Mouse (Mus musculus): ENCODE results near the gene Fam169b. TPM values are rescaled to one million over a fixed set of nuclear protein-coding genes. Genes with fewer than 3 reads are reported as not detected.
A peak's percentile ranks its signal among the peaks of the same experiment; 100 is the strongest.

Gene Fam169b
- polyA plus RNA-seq, 2 experiments from 2014 or later: 124 to 148 TPM

GRCm38 (mm10) chr7:68320078-68320810 lies 46.6 kb downstream of the Fam169b start:
- ATAC-seq: peak; percentile 35

- ATAC-seq: peak; percentile 80
These were observed 49.4 kb downstream of the Fam169b start for GRCm38 (mm10) chr7:68323051-68323450.

GRCm38 (mm10) chr7:68326190-68326722 lies 52.6 kb downstream of the Fam169b start:
- no peak for ATAC-seq

- ATAC-seq: peak; percentile 78
These were observed 55.4 kb downstream of the Fam169b start for GRCm38 (mm10) chr7:68329000-68329399.

- ATAC-seq: no peak
These were observed 59.2 kb downstream of the Fam169b start for GRCm38 (mm10) chr7:68332799-68333198.

GRCm38 (mm10) chr7:68337080-68337781 lies 63.6 kb downstream of the Fam169b start:
- peak; percentile 11 for ATAC-seq

- no peak for ATAC-seq
These were observed 65.0 kb downstream of the Fam169b start for GRCm38 (mm10) chr7:68338680-68339079.

- ATAC-seq: no peak
These were observed 70.9 kb downstream of the Fam169b start for GRCm38 (mm10) chr7:68344561-68344960.

- no peak for ATAC-seq
These were observed 72.3 kb downstream of the Fam169b start for GRCm38 (mm10) chr7:68345963-68346362.

- no peak for ATAC-seq
These were observed 81.9 kb downstream of the Fam169b start for GRCm38 (mm10) chr7:68355325-68356076.

GRCm38 (mm10) chr7:68357407-68357806 lies 83.8 kb downstream of the Fam169b start:
- ATAC-seq: peak; percentile 65

- no peak for ATAC-seq
These were observed 89.0 kb downstream of the Fam169b start for GRCm38 (mm10) chr7:68362609-68363008.

GRCm38 (mm10) chr7:68365711-68366110 lies 92.1 kb downstream of the Fam169b start:
- ATAC-seq: no peak

GRCm38 (mm10) chr7:68368948-68369347 lies 95.3 kb downstream of the Fam169b start:
- ATAC-seq: peak; percentile 42

- ATAC-seq: peak; percentile 47
These were observed 96.1 kb downstream of the Fam169b start for GRCm38 (mm10) chr7:68369694-68370093.

- ATAC-seq: peak; percentile 55
These were observed 100.6 kb downstream of the Fam169b start for GRCm38 (mm10) chr7:68374109-68374857.

- no peak for ATAC-seq
These were observed 108.5 kb downstream of the Fam169b start for GRCm38 (mm10) chr7:68382187-68382586.

GRCm38 (mm10) chr7:68386767-68387166 lies 113.1 kb downstream of the Fam169b start:
- ATAC-seq: no peak

- no peak for ATAC-seq
These were observed 122.2 kb downstream of the Fam169b start for GRCm38 (mm10) chr7:68395707-68396333.

GRCm38 (mm10) chr7:68400516-68400915 lies 126.9 kb downstream of the Fam169b start:
- ATAC-seq: no peak

- no peak for ATAC-seq
These were observed 135.0 kb downstream of the Fam169b start for GRCm38 (mm10) chr7:68408611-68409010.

Measured in CD4-positive, CD25-positive, alpha-beta regulatory T cell, adult 4 months (primary cell).